Mouse (Mus musculus) lung, postnatal 0 days (tissue): ENCODE data around the gene Hpse. TPM values are rescaled to one million over a fixed set of nuclear protein-coding genes. Genes with fewer than 3 reads are reported as not detected.

Experiments used
- ATAC-seq: fragments of 200-750 bp; cut with Nextera tagmentation; 2 replicates; pipeline ENCODE4 v1.8.0; 2017; ENCODE audit warnings: moderate library complexity
- DNase-seq: peaks from one replicate; pipeline ENCODE4 v3.0.0-alpha.2; 2016; ENCODE audit warnings: low spot score
- H3K27ac ChIP-seq: fragments of 300-500 bp; sonication (generic); 2 replicates; pipeline ENCODE4 v1.5.1; 2014; ENCODE audit warnings: antibody characterized with exemption, mild to moderate bottlenecking, low read length, mixed read lengths
- H3K27me3 ChIP-seq: fragments of 300-500 bp; sonication (generic); replicated peaks from 2 replicates; pipeline ENCODE4 v1.6.1; 2014; ENCODE audit warnings: low read length, mixed read lengths; ENCODE audit not compliant: insufficient read depth
- H3K36me3 ChIP-seq: fragments of 300-500 bp; sonication (generic); 2 replicates; pipeline ENCODE4 v1.6.1; 2014; ENCODE audit warnings: low read length, mixed read lengths; ENCODE audit not compliant: insufficient read depth
- H3K4me1 ChIP-seq: fragments of 300-500 bp; sonication (generic); 2 replicates; pipeline ENCODE4 v1.6.1; 2014; ENCODE audit warnings: antibody characterized with exemption, low read depth, low read length, mixed read lengths; ENCODE audit not compliant: insufficient read depth
- H3K4me2 ChIP-seq: fragments of 300-500 bp; sonication (generic); replicated peaks from 2 replicates; pipeline ENCODE4 v1.6.1; 2014; ENCODE audit warnings: low read depth, mild to moderate bottlenecking, low read length, moderate library complexity, mixed read lengths
- H3K4me3 ChIP-seq: fragments of 300-500 bp; sonication (generic); 2 replicates; pipeline ENCODE4 v1.5.1; 2014; ENCODE audit warnings: low read depth, low read length
- H3K9ac ChIP-seq: fragments of 300-500 bp; sonication (generic); replicated peaks from 2 replicates; pipeline ENCODE4 v1.6.1; 2014; ENCODE audit warnings: low read depth, mild to moderate bottlenecking
- H3K9me3 ChIP-seq: fragments of 300-500 bp; sonication (generic); 2 replicates; pipeline ENCODE4 v1.6.1; 2016; ENCODE audit warnings: low read length, mixed read lengths
- CTCF ChIP-seq: IDR thresholded peaks from 2 replicates; pipeline ENCODE4 v1.5.1; 2016; ENCODE audit warnings: antibody characterized with exemption, mild to moderate bottlenecking
- EP300 ChIP-seq: IDR thresholded peaks from 2 replicates; pipeline ENCODE4 v1.6.1; 2016; ENCODE audit warnings: antibody characterized with exemption, mild to moderate bottlenecking, control low read depth
- WGBS: fragments of 180-500 bp; shearing (Covaris S2); extraction: QIAGEN DNeasy Blood & Tissue Kit; methylation state at CpG from one replicate; pipeline ENCODE4 v1.1.7; 2014; 5-methylcytosine and 5-hydroxymethylcytosine counted together
- polyA plus RNA-seq: library from polyadenylated mRNA; unstranded; fragments of >200 nt; fragmentation: Nextera tagmentation; extraction: Ambion mirVana; gene quantifications from 2 replicates; pipeline ENCODE4 v1.2.1, GENCODE M21; 2015

Gene Hpse
- polyA plus RNA-seq, 1 experiment from 2014 or later = 3.0 TPM

DNA sequence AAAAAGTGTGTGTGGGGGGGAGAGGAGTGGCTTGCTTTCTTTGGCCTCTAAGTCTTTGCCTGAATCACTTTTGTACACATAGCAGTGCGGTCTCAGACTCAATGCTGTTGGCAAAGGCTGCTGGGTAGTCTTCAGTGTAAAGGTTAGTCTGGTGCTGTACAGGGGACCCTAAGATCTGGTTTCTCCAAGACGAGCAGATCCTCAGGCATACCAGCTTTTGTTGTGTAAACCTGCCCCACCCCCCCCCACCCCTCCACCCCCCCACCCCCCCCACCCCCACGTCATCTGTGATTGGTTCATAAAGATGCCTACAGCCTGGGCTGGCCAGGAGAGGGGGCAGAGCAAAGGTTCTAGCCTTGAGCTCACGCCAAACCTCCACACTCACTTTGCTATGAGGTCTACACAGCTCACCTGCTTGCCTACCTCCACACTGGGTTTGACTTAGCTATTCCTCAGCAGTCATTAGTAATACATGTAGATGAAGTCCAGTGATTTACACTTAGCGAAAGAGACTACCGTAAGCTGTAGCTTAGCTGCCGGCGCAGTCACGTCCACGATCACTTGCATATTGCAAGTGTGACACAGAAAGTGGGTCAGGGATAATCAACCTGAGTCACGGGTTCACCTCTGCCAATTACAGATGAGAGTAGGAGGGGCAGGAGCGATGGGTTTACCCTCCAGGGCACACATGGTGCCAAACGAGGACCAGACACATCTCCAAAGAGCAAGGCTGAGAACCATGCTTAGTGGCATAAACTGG is 18.5 kb downstream of the Hpse start:
- 82% methylated on average over 13 of the region's 13 CpGs for WGBS

DNA sequence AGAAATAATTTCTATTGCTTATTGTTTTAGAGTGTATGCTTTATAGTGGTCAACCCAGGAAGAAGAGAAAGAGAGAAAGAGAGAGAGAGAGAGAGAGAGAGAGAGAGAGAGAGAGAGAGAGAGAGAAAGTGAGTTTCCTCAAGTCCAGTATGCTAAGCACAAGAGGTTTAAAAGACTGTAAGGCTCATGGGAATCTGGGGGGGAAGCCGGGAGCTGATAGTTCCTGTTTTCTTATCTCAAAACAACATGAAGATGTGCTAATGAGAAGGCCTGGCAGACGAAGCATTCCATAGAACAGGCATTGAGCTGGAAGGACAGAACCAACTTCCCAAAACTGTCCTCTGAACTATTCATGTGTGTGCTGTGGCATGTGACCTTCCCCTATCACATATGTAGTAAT is 21.6 kb downstream of the Hpse start:
- no peak overlapping the region for H3K4me2 ChIP-seq
- no peaks in the 10 kb centered on the region for H3K27me3 ChIP-seq
- TF ChIP-seq CTCF (no peak), EP300 (no peak)
- no peaks in the 10 kb centered on the region for H3K4me1 ChIP-seq
- H3K9me3 ChIP-seq = no peaks in the 10 kb centered on the region
- ATAC-seq (no peak), DNase-seq (no peak)
- no peaks in the 10 kb centered on the region for H3K36me3 ChIP-seq
- H3K4me3 ChIP-seq = no peak overlapping the region
- no peak overlapping the region for H3K9ac ChIP-seq
- no peak overlapping the region for H3K27ac ChIP-seq
- 39% methylated on average over 2 of the region's 2 CpGs for WGBS

More for the DNA sequence above, 18.5 kb downstream of the Hpse start:
- Histone ChIP-seq H3K27ac (no peak overlapping the region), H3K9me3 (no peaks in the 10 kb centered on the region), H3K9ac (no peak overlapping the region), H3K36me3 (no peaks in the 10 kb centered on the region), H3K4me3 (no peak overlapping the region), H3K4me2 (no peak overlapping the region), H3K27me3 (no peaks in the 10 kb centered on the region), H3K4me1 (no peaks in the 10 kb centered on the region)
- no peak for ATAC-seq
- no peak for DNase-seq
- TF ChIP-seq EP300 (no peak), CTCF (no peak)

- Histone ChIP-seq H3K27me3 (no peaks in the 10 kb centered on the region), H3K4me1 (no peaks in the 10 kb centered on the region), H3K27ac (no peak overlapping the region), H3K36me3 (no peaks in the 10 kb centered on the region), H3K4me3 (no peak overlapping the region), H3K9me3 (no peaks in the 10 kb centered on the region), H3K9ac (no peak overlapping the region), H3K4me2 (no peak overlapping the region)
- ATAC-seq = no peak
- WGBS = 69% methylated on average over 2 of the region's 2 CpGs
- no peak for DNase-seq
- TF ChIP-seq EP300 = no peak
- TF ChIP-seq CTCF = no peak
Measured at GRCm38 (mm10) chr5:100697398-100697797, 22.1 kb downstream of the Hpse start.

DNA sequence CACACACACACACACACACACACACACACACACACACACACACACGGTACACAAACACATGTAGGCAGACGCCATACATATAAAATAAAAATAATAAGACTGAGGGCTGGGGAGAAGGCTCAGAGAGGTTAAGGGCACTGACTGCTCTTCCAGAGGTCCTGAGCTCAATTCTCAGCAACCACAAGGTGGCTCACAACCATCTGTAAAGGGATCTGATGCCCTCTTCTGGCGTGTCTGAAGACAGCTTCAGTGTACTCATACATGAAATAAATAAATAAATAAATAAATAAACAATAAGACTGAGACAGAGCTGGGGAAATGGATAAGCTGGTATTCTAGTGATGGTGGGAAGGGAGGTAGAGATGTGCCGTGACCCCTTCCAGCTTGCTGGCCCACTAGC is 33.9 kb downstream of the Hpse start:
- H3K27ac ChIP-seq = no peak overlapping the region
- H3K4me2 ChIP-seq = no peak overlapping the region
- WGBS = 65% methylated on average over 4 of the region's 4 CpGs
- no peaks in the 10 kb centered on the region for H3K9me3 ChIP-seq
- TF ChIP-seq CTCF (0 out of 2 replicates have a peak, but pooled peaks have one; percentile 29), EP300 (no peak)
- no peaks in the 10 kb centered on the region for H3K4me1 ChIP-seq
- H3K9ac ChIP-seq = no peak overlapping the region
- no peak for ATAC-seq
- no peak for DNase-seq
- H3K27me3 ChIP-seq = no peaks in the 10 kb centered on the region
- H3K4me3 ChIP-seq = no peak overlapping the region
- no peaks in the 10 kb centered on the region for H3K36me3 ChIP-seq

DNA sequence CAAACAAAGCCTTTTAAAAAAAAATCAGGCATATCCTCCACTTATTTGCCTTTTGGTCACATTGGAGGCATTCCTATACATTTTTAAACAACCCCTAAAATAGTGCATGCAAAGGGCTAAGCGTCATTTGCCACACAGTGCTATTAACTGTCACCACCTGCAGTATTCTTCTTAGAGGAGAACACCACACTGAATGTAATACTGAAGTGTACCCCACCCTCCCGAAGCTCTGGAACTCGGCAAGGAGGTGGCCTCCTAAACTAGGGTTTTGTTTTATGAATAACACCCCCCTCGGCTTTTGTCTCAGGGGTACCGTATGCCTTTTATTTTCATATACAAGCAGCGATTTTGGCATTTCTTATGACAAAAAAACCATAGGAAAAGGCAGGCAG is 39.0 kb downstream of the Hpse start:
- Histone ChIP-seq H3K4me2 (no peak overlapping the region), H3K27ac (no peak overlapping the region), H3K36me3 (no peaks in the 10 kb centered on the region), H3K4me1 (no peaks in the 10 kb centered on the region), H3K27me3 (no peaks in the 10 kb centered on the region), H3K9ac (no peak overlapping the region), H3K9me3 (no peaks in the 10 kb centered on the region), H3K4me3 (no peak overlapping the region)
- 75% methylated on average over 6 of the region's 6 CpGs for whole genome bisulfite sequencing
- no peak for ATAC-seq
- no peak for DNase-seq
- TF ChIP-seq CTCF = no peak
- no peak for TF ChIP-seq EP300

DNA sequence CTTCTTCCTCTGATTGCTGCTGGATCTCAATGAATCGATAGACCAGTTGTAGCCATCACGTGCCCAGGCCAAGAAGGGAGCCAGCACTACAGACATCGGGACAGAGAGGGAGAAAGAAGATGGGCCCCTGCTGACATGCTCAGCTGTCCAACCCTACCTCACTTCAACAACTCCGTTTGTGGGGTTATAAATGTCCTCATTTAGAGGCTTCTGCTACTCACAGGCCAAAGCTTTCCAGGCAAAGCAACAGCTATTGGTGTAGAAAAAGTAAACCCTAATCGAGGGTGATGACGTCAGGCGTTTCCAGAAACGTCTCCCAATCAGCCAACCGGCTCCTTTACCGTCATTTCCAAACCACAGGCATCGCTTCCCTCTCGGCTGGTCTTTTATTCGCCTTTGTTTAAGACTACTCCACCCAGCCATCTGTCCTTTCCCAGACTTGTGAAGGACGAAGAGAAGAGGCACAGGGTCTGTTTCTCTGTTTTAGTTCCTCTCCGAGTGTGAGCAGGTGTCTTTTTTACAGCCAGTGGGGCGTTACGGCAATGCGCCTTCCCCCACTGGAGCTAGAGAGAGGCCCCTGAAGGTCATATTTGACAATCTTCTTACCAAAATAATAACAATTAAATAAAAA is 39.5 kb downstream of the Hpse start:
- DNase-seq = no peak

More for the DNA sequence above, 39.5 kb downstream of the Hpse start:
- Histone ChIP-seq H3K27me3 (no peaks in the 10 kb centered on the region), H3K4me3 (no peak overlapping the region), H3K9ac (no peak overlapping the region), H3K4me1 (no peaks in the 10 kb centered on the region), H3K4me2 (no peak overlapping the region), H3K9me3 (no peaks in the 10 kb centered on the region), H3K36me3 (no peaks in the 10 kb centered on the region), H3K27ac (no peak overlapping the region)
- 74% methylated on average over 18 of the region's 18 CpGs for WGBS
- ATAC-seq = no peak
- no peak for TF ChIP-seq CTCF
- TF ChIP-seq EP300 = no peak
